Comparison of ENCODE assay signal across 10 mouse cellular contexts in the genomic region with DNA sequence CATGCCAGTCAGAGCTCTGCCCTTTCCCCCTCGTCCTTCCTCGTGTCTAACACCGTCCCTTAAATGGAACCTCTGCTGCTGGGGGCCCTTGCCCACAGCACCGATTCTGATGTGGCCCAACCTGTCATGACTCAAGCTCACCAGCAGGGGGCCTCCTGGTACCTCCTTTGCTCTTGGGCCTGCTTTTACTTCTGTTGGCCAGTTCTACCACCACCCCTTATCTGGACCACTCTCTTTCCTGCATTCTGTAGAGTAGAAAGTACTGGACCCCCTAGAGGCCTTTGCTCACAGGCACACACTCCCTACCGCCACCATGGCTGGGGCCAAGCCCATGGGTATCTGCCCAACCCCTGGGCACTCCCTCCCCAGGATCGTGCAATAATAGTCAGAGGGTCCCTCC. TPM values are rescaled to one million over a fixed set of nuclear protein-coding genes. Genes with fewer than 3 reads are reported as not detected.
DNase-seq lines count a peak whose midpoint lies in the region; ATAC-seq and TF ChIP-seq lines count a peak whose summit lies in the region.
"Had no signal": no experiment of that assay in that cellular context is flagged by ENCODE, and none has a peak within 500 bp of the region (broad histone marks: within the 10 kb centered on the region; RNA-seq: fewer than 3 reads in every experiment).

No protein-coding gene starts in this region.

- no peak overlapping the region for H3K27ac ChIP-seq in layer of hippocampus, adult 2 months
- H3K27ac ChIP-seq in hindbrain, postnatal 0 days = no peak overlapping the region
- H3K27ac ChIP-seq in liver, embryonic 14.5 days = no peak overlapping the region
- H3K27ac ChIP-seq: embryonic facial prominence, embryonic 13.5 days had no signal

- H3K4me3 ChIP-seq in layer of hippocampus, adult 2 months = no peak overlapping the region
- H3K4me3 ChIP-seq in hindbrain, postnatal 0 days (ENCODE audit: low read length) = no peak overlapping the region
- H3K4me3 ChIP-seq in liver, embryonic 14.5 days (ENCODE audit: insufficient read depth in 1 of 2, low read depth in 2 of 2, low read length in 2 of 2) = no peak overlapping the region
- H3K4me3 ChIP-seq: embryonic facial prominence, embryonic 13.5 days; limb, embryonic 15.5 days had no signal

- H3K4me1 ChIP-seq in hindbrain, postnatal 0 days (ENCODE audit: insufficient read depth, low read length) = no peaks in the 10 kb centered on the region
- H3K4me1 ChIP-seq in liver, embryonic 14.5 days (replicated peaks; ENCODE audit: control insufficient read depth in 2 of 2, insufficient read depth in 2 of 2, low read length in 1 of 2) = no peaks in the 10 kb centered on the region

- 44% methylated on average over 6 of the region's 6 CpGs for WGBS in hindbrain, postnatal 0 days
- WGBS in liver, embryonic 14.5 days (ENCODE audit: insufficient replicate concordance) = 37% methylated on average over 6 of the region's 6 CpGs

- peak; percentile 46 for ATAC-seq in hindbrain, postnatal 0 days
- ATAC-seq in liver, embryonic 14.5 days (ENCODE audit: insufficient read depth) = no peak

- TF ChIP-seq CTCF in layer of hippocampus, adult 2 months (conservative IDR thresholded peaks at IDR 0.05) = peak; percentile 94
- TF ChIP-seq CTCF in hindbrain, postnatal 0 days (IDR thresholded peaks at IDR 0.05; ENCODE audit: low read depth) = peak; percentile 88
- peak; percentile 91 for TF ChIP-seq CTCF in liver, embryonic 14.5 days (IDR thresholded peaks at IDR 0.05; ENCODE audit: low read depth)

- H3K4me2 ChIP-seq in hindbrain, postnatal 0 days (ENCODE audit: low read depth, low read length) = no peak overlapping the region
- H3K4me2 ChIP-seq in liver, embryonic 14.5 days (ENCODE audit: low read depth) = no peak overlapping the region
- H3K4me2 ChIP-seq: embryonic facial prominence, embryonic 13.5 days; limb, embryonic 15.5 days had no signal

- H3K36me3 ChIP-seq in hindbrain, postnatal 0 days (ENCODE audit: insufficient read depth, low read length) = peaks cover 12% of the 10 kb centered on the region; the same call in 1 of the 2 replicates
- no peaks in the 10 kb centered on the region; the same call in 1 of the 2 replicates for H3K36me3 ChIP-seq in liver, embryonic 14.5 days (replicated peaks; ENCODE audit: control insufficient read depth, insufficient read depth, low read depth)

- H3K27me3 ChIP-seq in hindbrain, postnatal 0 days (ENCODE audit: insufficient read depth, low read length) = no peaks in the 10 kb centered on the region
- H3K27me3 ChIP-seq in liver, embryonic 14.5 days (ENCODE audit: control insufficient read depth, insufficient read depth, low read length) = no peaks in the 10 kb centered on the region
- H3K27me3 ChIP-seq: embryonic facial prominence, embryonic 13.5 days; limb, embryonic 15.5 days had no signal

- no peak for TF ChIP-seq EP300 in liver, embryonic 14.5 days (IDR thresholded peaks at IDR 0.05; ENCODE audit: low read depth)

- DNase-seq in layer of hippocampus, adult 2 months (ENCODE audit: low spot score in 2 of 2) = peak; percentile 44 to 70
- no peak for DNase-seq in layer of hippocampus, adult 9-10 months (ENCODE audit: low spot score)
- DNase-seq in MN1 (ENCODE audit: low spot score) = peak; percentile 55
- peak; percentile 69 for DNase-seq in embryo, embryonic 10 days (ENCODE audit: low spot score)
- peak; percentile 71 for DNase-seq in hindbrain, postnatal 0 days (ENCODE audit: low spot score)
- peak in 2 of 3 experiments; percentile 24 to 37 for DNase-seq in liver, embryonic 14.5 days (ENCODE audit: low read depth in 3 of 3, low spot score in 3 of 3)
- DNase-seq in retina, embryonic 14.5 days (ENCODE audit: low spot score) = peak; percentile 76
- DNase-seq in frontal cortex, postnatal 14 days (ENCODE audit: low spot score in 2 of 2) = no peak

- H3K9ac ChIP-seq in hindbrain, postnatal 0 days (replicated peaks; ENCODE audit: low read length) = no peak overlapping the region
- H3K9ac ChIP-seq in liver, embryonic 14.5 days (replicated peaks) = no peak overlapping the region
- H3K9ac ChIP-seq: embryonic facial prominence, embryonic 13.5 days; limb, embryonic 15.5 days had no signal

- no peaks in the 10 kb centered on the region for H3K9me3 ChIP-seq in hindbrain, postnatal 0 days (ENCODE audit: low read length)
- H3K9me3 ChIP-seq in liver, embryonic 14.5 days (ENCODE audit: control insufficient read depth, low read length) = no peaks in the 10 kb centered on the region
- H3K9me3 ChIP-seq: embryonic facial prominence, embryonic 13.5 days; limb, embryonic 15.5 days had no signal

RNA-seq across cellular contexts. Expression of a gene that starts 53.6 kb away (rescaled TPM):
- 10 to 100 TPM; 59.1 to 63.4 TPM for total RNA-seq in layer of hippocampus, adult 2 months (2021)
- total RNA-seq in hindbrain, postnatal 0 days (2014; rRNA removed) = 21.2 and 21.7 TPM in 2 replicates
- 8.2 and 10.1 TPM in 2 replicates for polyA plus RNA-seq in hindbrain, postnatal 0 days (2015; fragmentation: Nextera tagmentation; extraction: Ambion mirVana)
- 6.7 and 7.6 TPM in 2 replicates for polyA plus RNA-seq in liver, embryonic 14.5 days (2012; rRNA removed)
- 2.1 and 2.3 TPM in 2 replicates for polyA plus RNA-seq in liver, embryonic 14.5 days (2014; fragmentation: Nextera tagmentation; extraction: Ambion mirVana)

RNA-seq across cellular contexts. Expression of a gene that starts 56.8 kb away (rescaled TPM):
- total RNA-seq in layer of hippocampus, adult 2 months (2021) = not detected
- total RNA-seq in hindbrain, postnatal 0 days (2014; rRNA removed) = 1.3 and 3.6 TPM in 2 replicates
- polyA plus RNA-seq in hindbrain, postnatal 0 days (2015; fragmentation: Nextera tagmentation; extraction: Ambion mirVana) = 0.49 and 0.55 TPM in 2 replicates
- 0.02 and 0.05 TPM in 2 replicates for polyA plus RNA-seq in liver, embryonic 14.5 days (2012; rRNA removed)
- not detected in 2 replicates for polyA plus RNA-seq in liver, embryonic 14.5 days (2014; fragmentation: Nextera tagmentation; extraction: Ambion mirVana)

Comparison
In these comparisons a context has a peak if more than half of its experiments do, and no peak if none do; other contexts are left out.
1. DNase-seq: peak in layer of hippocampus, adult 2 months (2 of 2), MN1 (single experiment), embryo, embryonic 10 days (single experiment), hindbrain, postnatal 0 days (single experiment), liver, embryonic 14.5 days (2 of 3) and retina, embryonic 14.5 days (single experiment); none in layer of hippocampus, adult 9-10 months (single experiment) and frontal cortex, postnatal 14 days (0 of 2).
2. Peak in every context shown above with its lines, with median percentiles within 50 percentile points of each other: CTCF ChIP-seq.